Mouse (Mus musculus) myocyte (in vitro differentiated cells): ENCODE results near the gene Fam206a.

Source experiments
- E2F4 ChIP-seq: IDR thresholded peaks from one replicate; pipeline ENCODE4 v1.6.1; 2011; ENCODE audit warnings: mild to moderate bottlenecking, control low read depth, moderate library complexity; ENCODE audit not compliant: insufficient read depth
- POLR2A ChIP-seq: IDR thresholded peaks from one replicate; pipeline ENCODE4 v1.6.1; 2011; ENCODE audit warnings: low read depth, mild to moderate bottlenecking, control low read depth, moderate library complexity; ENCODE audit not compliant: insufficient read length
- TCF12 ChIP-seq: IDR thresholded peaks from one replicate; pipeline ENCODE4 v1.6.1; 2011; ENCODE audit warnings: mild to moderate bottlenecking, control low read depth; ENCODE audit not compliant: poor library complexity, insufficient read depth, severe bottlenecking
- USF1 ChIP-seq: IDR thresholded peaks from one replicate; pipeline ENCODE4 v1.6.1; 2011; ENCODE audit warnings: low read depth, mild to moderate bottlenecking, control low read depth, moderate library complexity

- TF ChIP-seq POLR2A (no peak), TCF12 (no peak), USF1 (no peak), E2F4 (no peak)
These were observed 56.6 kb downstream of the Fam206a start for GRCm38 (mm10) chr4:56858733-56859132.
